Mouse (Mus musculus): Measurements from ENCODE around the gene Kri1. TPM values are rescaled to one million over a fixed set of nuclear protein-coding genes. Genes with fewer than 3 reads are reported as not detected.
A peak's percentile ranks its signal among the peaks of the same experiment; 100 is the strongest.
"Not testable (repeated sequence)": the region's sequence is repeated elsewhere in the genome, so short reads cannot be mapped to it uniquely, and the experiment has no call there.

Gene Kri1
- total RNA-seq (2015; ENCODE audit: low replicate concordance) (19.7 and 49.4 TPM in 2 replicates), total RNA-seq (2017; ENCODE audit: low replicate concordance) (18.2 and 48.8 TPM in 2 replicates)

DNA sequence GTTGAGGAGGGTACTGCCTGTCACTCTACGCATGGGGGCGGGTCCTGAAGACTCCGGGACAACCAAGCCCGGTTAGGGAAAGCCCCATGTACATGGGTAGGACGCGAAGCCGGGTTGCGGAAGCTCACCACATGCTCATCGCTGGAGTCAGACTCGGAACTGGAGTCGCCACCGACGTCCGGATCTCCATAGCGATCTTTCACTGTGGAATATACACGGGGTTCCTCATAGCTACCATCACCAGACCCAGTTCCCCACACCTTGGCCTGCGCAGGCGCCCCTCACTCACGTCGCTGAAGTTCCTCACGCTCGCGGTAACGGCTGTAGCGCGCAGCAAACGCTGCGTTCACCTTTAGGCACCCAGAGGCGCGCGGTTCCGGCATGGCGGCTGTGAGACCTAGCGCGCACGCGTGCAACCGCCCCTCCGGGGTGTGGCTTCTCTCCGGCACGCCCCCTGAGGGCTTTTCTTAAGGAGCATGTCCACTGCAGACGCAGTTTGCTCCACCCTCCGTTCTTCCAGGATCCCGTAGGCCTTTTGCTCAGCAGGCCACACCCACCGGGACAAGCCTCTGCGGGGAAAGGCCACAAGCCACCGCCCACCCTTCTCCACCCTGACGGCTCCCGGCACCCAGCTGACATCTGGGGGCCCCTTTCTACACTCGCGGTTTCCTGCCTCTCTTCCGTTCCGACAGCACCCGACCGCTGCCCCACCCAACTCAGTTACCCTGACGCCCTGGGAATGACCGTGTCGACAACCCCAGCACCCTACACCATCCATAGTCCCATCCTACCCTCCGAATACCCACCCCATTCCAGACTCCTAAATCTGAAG, at the start of gene Kri1:
Kri1 (minus strand) TSS at position 399 of the 832 bp plus-strand sequence.
- peak; percentile 76 for ATAC-seq (replicated peaks; ENCODE audit: low FRiP score, poor library complexity, severe bottlenecking)

DNA sequence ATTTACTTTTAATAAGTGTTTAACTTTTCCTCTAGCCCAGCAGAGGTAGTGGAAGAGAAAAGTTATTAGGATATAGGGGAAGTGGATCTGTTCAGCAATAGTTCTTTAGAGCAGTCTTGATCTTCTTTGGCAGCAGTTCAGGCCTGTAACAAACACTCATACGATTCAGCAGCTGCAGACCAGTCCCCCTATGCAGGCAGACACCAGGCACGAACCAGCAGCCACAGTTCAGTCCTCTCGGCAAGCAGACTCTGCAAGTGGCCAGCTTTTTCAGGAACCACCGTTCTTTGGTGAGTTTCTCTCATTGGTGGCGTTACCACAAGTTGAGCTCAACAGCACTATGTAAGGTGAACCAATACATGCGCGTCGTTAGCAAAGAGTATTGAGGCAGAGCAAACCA, 48.7 kb upstream of the Kri1 start:
- no peak for ATAC-seq (replicated peaks; ENCODE audit: low FRiP score, poor library complexity, severe bottlenecking)

DNA sequence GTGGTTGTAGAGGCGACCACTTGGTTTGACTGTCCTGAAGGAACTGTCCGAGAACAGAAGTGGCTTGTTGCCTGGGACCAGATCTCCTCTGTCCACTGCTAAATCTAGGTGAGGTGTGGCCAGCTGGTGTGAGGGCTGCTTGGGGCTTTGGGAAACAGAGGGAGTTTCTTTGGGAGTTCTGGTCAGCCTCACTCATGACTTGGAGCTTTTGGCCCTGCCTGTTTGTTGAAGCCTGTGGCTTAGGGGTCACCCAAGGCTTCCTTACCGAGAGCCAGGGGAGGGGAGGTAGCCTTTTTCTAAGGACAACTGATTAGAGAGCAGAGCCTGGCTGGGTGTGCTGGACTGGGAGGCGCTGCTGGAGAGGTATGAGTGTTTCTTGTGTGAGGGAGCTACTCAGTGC, 47.6 kb upstream of the Kri1 start:
- ATAC-seq (replicated peaks; ENCODE audit: low FRiP score, poor library complexity, severe bottlenecking) = no peak

GRCm38 (mm10) chr9:21334747-21335146, 47.0 kb upstream of the Kri1 start:
- no peak for ATAC-seq (replicated peaks; ENCODE audit: low FRiP score, poor library complexity, severe bottlenecking)

GRCm38 (mm10) chr9:21333523-21333922, 45.8 kb upstream of the Kri1 start:
- ATAC-seq (replicated peaks; ENCODE audit: low FRiP score, poor library complexity, severe bottlenecking) = no peak

DNA sequence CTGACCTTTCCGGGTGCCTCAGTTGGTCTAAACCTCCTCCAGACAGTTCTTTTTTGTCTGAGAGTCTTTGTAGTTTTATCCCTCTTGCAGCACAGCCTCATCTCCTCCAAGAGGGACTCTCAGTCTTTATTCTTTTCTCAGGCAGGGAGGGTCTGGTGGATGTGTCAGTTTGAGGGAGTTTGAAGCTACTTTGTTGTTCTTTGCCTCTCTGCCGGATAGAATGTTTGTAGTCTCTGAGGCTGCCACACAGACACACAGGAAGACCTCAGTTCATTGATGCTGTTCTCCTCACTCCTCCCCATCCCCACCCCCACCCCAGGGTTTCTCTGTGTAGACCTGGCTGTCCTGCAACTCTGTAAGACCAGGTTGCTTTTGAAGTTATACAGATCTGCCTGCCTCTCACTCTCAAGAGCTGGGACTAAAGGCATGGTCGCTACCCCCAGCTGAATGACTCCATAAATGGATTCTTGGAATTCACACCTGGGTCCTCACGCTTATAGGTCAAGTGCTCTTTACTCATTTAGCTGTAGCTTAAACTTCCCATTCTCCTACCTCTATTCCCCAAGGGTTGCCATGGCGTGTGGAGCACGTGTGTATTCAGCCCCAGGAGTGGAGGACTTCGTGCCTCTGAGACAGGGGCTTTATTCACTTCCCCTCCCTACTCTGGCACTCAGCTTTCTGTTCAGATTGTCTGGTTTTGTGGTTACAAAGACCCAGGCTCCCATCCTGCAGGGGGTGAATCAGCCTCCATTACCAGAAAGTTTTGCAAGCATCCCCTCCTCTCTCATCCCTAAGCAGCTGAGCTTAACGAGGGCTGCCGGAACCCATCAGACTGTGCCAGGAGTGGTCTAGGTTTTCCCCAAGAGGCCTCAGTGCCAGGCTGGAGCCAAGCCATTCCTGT, 44.6 kb upstream of the Kri1 start:
- no peak for ATAC-seq (replicated peaks; ENCODE audit: low FRiP score, poor library complexity, severe bottlenecking)

DNA sequence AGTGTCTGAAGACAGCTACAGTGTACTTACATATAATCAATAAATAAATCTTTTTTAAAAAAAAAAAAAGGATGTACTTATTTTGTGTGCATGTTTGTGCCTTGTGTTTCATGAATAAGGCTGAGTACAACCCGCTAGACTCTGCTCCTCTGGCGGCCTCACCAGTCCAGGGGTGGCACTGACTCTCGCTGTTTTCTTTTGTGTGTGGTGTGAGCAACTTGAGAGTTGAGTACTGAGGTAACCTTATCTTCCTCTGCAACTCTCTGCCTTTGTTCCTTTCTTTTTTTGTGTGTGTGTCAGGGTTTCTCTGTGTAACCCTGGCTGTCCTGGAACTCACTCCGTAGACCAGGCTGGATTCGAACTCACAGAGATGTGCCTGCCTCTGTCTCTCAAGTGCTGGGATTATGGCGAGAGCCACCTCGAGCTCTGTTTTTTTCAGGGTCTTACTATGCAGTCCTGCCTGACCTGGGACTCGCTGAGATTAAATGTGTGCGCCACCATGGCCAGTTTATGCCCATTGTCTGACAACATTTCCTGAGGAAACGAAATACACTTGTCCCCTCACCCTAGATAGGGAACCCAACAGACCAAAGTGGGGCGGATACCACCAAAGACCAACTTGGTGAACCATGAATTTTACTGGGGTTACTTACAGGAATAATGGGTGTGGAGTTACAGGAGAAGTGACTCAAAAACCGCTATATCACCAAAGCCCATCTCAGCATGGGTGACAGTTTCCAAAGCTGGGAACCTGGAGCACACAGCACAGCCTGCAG, 43.8 kb upstream of the Kri1 start:
- ATAC-seq (replicated peaks; ENCODE audit: low FRiP score, poor library complexity, severe bottlenecking) = no peak

DNA sequence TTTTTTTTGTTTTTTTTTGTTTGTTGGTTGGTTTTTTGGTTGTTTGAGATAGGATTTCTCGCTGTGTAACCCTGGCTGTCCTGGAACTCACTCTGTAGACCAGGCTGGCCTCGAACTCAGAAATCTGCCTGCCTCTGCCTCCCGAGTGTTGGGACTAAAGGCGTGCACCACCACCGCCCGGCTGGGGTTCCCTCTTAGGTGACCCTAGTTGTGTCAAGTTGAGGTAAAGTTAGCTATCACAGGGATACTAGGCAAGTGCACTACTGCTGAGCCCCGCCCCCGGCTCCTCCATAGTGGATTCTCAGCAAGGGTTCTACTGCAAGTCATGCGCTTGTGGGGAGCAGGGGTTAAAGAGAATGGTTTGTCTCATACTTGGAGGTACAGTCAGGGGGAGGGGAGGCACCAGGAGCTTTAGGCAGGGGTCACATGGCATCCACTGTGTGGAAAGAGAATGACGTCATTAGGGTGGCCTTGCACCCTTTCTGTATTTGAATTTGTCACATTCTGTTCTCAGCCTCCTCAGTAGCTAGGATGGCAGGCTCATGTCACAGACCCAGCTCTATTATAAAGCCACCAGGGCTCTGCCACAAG, 42.0 kb upstream of the Kri1 start:
- ATAC-seq (replicated peaks; ENCODE audit: low FRiP score, poor library complexity, severe bottlenecking) = no peak

DNA sequence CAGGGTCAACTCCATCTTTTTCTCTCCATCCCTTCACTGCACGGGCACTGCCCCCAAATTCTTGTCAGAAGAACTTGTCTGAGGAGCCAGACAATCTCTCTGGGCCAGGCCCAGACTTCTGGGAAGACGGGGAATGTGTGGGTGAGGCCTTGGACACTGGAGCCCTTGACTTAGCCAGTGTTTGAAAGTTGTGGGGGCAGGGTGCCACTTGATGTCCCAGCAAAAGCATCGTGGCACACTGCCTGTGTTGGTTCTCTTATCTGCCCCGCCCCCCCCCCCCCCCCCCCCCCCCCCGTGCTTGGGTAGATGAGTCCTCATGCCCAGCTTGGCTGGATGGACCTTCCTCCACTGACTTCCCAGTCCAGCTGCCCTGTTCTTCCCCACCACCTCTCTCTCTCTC, 41.3 kb upstream of the Kri1 start:
- no peak for ATAC-seq (replicated peaks; ENCODE audit: low FRiP score, poor library complexity, severe bottlenecking)

- ATAC-seq (replicated peaks; ENCODE audit: low FRiP score, poor library complexity, severe bottlenecking) = no peak
Observed at GRCm38 (mm10) chr9:21328041-21328440, 40.3 kb upstream of the Kri1 start.

GRCm38 (mm10) chr9:21327569-21327968, 39.8 kb upstream of the Kri1 start:
- no peak for ATAC-seq (replicated peaks; ENCODE audit: low FRiP score, poor library complexity, severe bottlenecking)

GRCm38 (mm10) chr9:21324269-21324668, 36.5 kb upstream of the Kri1 start:
- no peak for ATAC-seq (replicated peaks; ENCODE audit: low FRiP score, poor library complexity, severe bottlenecking)

- not testable (repeated sequence) for ATAC-seq (replicated peaks; ENCODE audit: low FRiP score, poor library complexity, severe bottlenecking)
Observed at GRCm38 (mm10) chr9:21322917-21323297, 35.1 kb upstream of the Kri1 start.

GRCm38 (mm10) chr9:21322211-21322916, 34.6 kb upstream of the Kri1 start:
- no peak for ATAC-seq (replicated peaks; ENCODE audit: low FRiP score, poor library complexity, severe bottlenecking)

DNA sequence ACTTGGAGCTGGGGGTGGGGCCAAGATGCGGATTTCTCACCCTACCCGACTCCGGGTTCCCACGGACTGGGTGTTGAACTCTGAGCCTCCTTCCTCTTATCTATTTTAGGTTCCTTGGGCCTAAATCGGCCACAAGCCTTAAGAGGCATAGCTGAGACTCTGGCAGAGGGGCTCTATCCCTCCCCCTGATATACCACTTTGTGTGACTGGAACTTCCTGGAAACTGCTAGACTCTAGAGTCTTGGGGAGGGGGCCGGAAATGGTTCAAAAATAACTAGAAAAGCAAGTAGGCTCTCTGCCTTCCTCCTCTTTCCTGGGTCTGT, 33.7 kb upstream of the Kri1 start:
- peak; percentile 61 for ATAC-seq (replicated peaks; ENCODE audit: low FRiP score, poor library complexity, severe bottlenecking)

DNA sequence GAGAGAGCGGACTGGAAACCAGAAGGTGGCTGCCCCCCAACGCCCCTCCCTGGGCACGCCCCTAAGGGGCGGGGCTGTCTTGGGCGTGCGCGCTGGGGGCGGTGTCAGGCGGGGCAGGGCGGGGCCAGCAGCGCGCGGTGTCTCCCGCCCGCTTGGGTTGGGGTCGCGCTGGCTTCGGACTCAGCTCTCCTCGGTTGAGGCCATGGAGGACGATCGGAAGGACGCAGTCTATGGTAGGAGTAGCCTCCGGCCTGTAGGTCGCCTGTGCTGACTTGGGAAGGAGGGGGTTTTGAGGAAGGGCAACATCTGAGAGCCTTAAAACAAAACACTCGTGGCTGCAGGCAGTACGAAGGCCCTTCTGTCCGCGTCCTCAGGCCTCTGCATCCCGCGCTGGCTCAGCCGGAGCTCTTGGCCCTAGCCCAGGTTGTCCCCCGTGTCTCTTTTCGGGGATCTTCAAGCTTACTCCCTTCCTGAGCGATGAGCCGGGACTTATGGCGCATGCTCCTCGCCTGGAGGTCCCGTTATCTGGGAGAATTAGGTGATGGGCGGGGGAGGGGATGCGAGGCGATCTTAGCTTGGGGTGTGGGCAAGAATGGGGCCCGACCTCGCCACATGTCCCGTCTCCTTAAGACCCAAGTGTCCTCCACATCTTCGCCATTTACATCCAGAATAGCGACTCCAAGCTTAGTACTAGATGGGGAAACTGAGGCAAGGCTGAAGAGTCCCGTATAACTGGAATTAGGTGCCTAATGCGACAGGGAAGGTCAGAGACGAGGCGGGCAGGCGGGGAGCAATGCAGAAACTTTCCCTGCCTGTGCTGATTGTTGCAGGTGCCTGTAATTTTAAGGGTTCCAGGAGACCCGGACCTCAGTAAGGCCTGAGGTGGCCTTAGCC, 33.1 kb upstream of the Kri1 start, which contains the start of gene Slc44a2:
Slc44a2 (plus strand) TSS at position 80 of the 894 bp plus-strand sequence.
- ATAC-seq (replicated peaks; ENCODE audit: low FRiP score, poor library complexity, severe bottlenecking) = peak; percentile 95

DNA sequence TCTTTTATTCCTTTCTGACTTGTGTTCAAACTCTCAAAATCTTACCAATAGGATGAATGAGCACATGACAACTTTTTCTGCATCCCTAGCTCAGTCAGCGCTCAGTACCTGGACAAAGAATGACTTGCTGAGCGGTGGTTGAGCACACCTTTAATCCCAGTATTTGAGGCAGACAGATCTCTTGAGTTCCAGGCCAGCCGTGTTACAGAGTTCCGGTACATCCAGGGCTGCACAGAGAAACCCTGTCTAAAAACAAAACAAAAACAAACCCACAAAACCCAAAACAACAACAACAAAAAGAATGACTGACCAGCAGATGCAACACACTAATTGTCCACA, 32.5 kb upstream of the Kri1 start:
- ATAC-seq (replicated peaks; ENCODE audit: low FRiP score, poor library complexity, severe bottlenecking) = peak; percentile 36

- ATAC-seq (replicated peaks; ENCODE audit: low FRiP score, poor library complexity, severe bottlenecking) = no peak
Observed at GRCm38 (mm10) chr9:21319503-21319902, 31.7 kb upstream of the Kri1 start.
